Mouse (Mus musculus) intestine, postnatal 0 days (tissue): ENCODE results near the gene Nrxn3. TPM values are rescaled to one million over a fixed set of nuclear protein-coding genes. Genes with fewer than 3 reads are reported as not detected.

Experiments used
- ATAC-seq: fragments of 200-750 bp; cut with Nextera tagmentation; 2 replicates; pipeline ENCODE4 v1.8.0; 2017; ENCODE audit warnings: mild to moderate bottlenecking, moderate TSS enrichment, moderate library complexity
- H3K27ac ChIP-seq: fragments of 300-500 bp; sonication (generic); 2 replicates; pipeline ENCODE4 v1.5.1; 2014; ENCODE audit warnings: mild to moderate bottlenecking, low read depth, low read length, moderate library complexity
- H3K27me3 ChIP-seq: fragments of 300-500 bp; sonication (generic); replicated peaks from 2 replicates; pipeline ENCODE4 v1.6.1; 2014; ENCODE audit warnings: low read length, mixed read lengths; ENCODE audit not compliant: control insufficient read depth, insufficient read depth
- H3K36me3 ChIP-seq: fragments of 300-500 bp; sonication (generic); 2 replicates; pipeline ENCODE4 v1.6.1; 2014; ENCODE audit warnings: mild to moderate bottlenecking, moderate library complexity; ENCODE audit not compliant: control insufficient read depth, insufficient read depth
- H3K4me1 ChIP-seq: fragments of 300-500 bp; sonication (generic); replicated peaks from 2 replicates; pipeline ENCODE4 v1.6.1; 2014; ENCODE audit warnings: antibody characterized with exemption, low read length, mixed read lengths; ENCODE audit not compliant: control insufficient read depth, insufficient read depth
- H3K4me2 ChIP-seq: fragments of 300-500 bp; sonication (generic); replicated peaks from 2 replicates; pipeline ENCODE4 v1.6.1; 2014; ENCODE audit warnings: low read depth, mild to moderate bottlenecking, moderate library complexity
- H3K4me3 ChIP-seq: fragments of 300-500 bp; sonication (generic); 2 replicates; pipeline ENCODE4 v1.5.1; 2014; ENCODE audit warnings: low read depth, low read length
- H3K9ac ChIP-seq: fragments of 300-500 bp; sonication (generic); 2 replicates; pipeline ENCODE4 v1.6.1; 2014; ENCODE audit warnings: mild to moderate bottlenecking, low read depth, low read length
- H3K9me3 ChIP-seq: fragments of 300-500 bp; sonication (generic); 2 replicates; pipeline ENCODE4 v1.6.1; 2016; ENCODE audit warnings: mixed run types; ENCODE audit not compliant: control insufficient read depth
- CTCF ChIP-seq: sonication (generic); IDR thresholded peaks from 2 replicates; pipeline ENCODE4 v1.5.1; 2016; ENCODE audit warnings: low read depth, mild to moderate bottlenecking, control low read depth, antibody characterized with exemption, moderate library complexity
- WGBS: fragments of 180-500 bp; shearing (Covaris S2); extraction: QIAGEN DNeasy Blood & Tissue Kit; methylation state at CpG from one replicate; pipeline ENCODE4 v1.1.7; 2014; 5-methylcytosine and 5-hydroxymethylcytosine counted together
- polyA plus RNA-seq: library from polyadenylated mRNA; unstranded; fragments of >200 nt; fragmentation: Nextera tagmentation; extraction: Ambion mirVana; gene quantifications from 2 replicates; pipeline ENCODE4 v1.2.1, GENCODE M21; 2015

Nrxn3 gene
- polyA plus RNA-seq, 1 experiment from 2014 or later, result 0.47 TPM

DNA sequence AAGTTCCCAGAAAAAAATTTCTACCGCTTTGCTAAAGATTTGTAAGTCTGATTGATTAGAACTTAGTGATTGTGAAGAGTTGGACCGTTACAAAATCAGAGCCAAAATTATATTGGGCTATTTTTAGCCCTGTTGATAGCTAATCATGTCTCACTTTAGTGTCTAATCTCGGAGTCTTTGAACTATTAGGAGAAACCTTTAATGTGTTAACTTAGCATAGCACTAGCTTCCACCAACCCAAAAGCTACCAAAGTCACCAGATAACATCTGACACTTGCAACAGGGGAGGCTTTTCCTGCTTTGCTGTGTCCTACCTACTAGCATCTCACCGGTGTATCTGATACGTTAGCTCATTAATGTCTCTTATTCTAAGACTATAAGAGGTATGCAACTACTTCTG lies 1333.6 kb downstream of the Nrxn3 start:
- Histone ChIP-seq H3K27me3 (no peaks in the 10 kb centered on the region), H3K4me3 (no peak overlapping the region), H3K27ac (no peak overlapping the region), H3K9me3 (no peaks in the 10 kb centered on the region), H3K4me1 (no peaks in the 10 kb centered on the region), H3K9ac (no peak overlapping the region), H3K36me3 (no peaks in the 10 kb centered on the region), H3K4me2 (no peak overlapping the region)
- ATAC-seq, result no peak
- WGBS, result 85% methylated on average over 5 of the region's 5 CpGs
- TF ChIP-seq CTCF, result no peak

DNA sequence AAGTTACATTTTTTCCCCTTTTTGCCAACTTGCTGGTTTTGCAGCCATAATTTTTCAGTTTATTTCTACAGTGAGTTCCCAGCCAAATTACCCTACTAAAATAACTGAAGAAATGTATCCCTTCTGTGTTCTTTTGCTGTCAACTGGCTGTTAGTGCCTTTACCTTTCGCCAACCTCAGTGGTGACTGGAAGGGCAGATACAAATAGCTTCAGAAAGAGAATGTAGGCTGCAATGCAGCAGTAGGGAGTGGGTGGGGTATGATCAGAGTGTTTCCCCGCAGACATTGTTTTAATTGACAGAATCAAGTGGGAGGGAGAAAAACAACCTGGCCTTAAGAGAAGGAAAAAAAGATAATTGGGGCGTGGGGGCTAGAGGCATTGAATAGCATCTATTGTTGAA lies 1337.1 kb downstream of the Nrxn3 start:
- Histone ChIP-seq H3K4me1 (no peaks in the 10 kb centered on the region), H3K36me3 (no peaks in the 10 kb centered on the region), H3K4me2 (no peak overlapping the region), H3K9me3 (no peaks in the 10 kb centered on the region), H3K4me3 (no peak overlapping the region), H3K27ac (no peak overlapping the region), H3K27me3 (no peaks in the 10 kb centered on the region), H3K9ac (no peak overlapping the region)
- 82% methylated on average over 3 of the region's 3 CpGs for WGBS
- no peak for TF ChIP-seq CTCF
- no peak for ATAC-seq

DNA sequence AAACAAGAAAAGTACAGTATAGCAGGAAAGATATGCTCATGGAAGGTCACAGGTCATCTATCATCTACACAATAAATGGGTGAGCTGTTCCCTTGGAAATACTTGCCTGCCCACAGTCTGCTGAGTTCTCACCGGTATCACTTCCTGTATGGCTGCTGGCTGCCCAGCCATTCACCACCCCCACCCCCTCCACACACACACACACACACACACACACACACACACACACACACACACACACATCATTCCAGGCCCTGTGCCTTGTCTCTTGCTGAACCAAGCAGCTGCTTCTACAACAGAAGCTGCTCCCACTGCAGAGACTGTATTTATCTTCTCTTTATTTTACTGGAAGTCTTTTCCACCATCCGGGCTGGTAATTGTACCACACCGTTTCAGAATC lies 1338.6 kb downstream of the Nrxn3 start:
- Histone ChIP-seq H3K9ac (no peak overlapping the region), H3K9me3 (no peaks in the 10 kb centered on the region), H3K4me2 (no peak overlapping the region), H3K27me3 (no peaks in the 10 kb centered on the region), H3K27ac (no peak overlapping the region), H3K4me3 (no peak overlapping the region), H3K36me3 (no peaks in the 10 kb centered on the region), H3K4me1 (no peaks in the 10 kb centered on the region)
- no peak for TF ChIP-seq CTCF
- no peak for ATAC-seq
- WGBS, result 18% methylated on average over 3 of the region's 3 CpGs

DNA sequence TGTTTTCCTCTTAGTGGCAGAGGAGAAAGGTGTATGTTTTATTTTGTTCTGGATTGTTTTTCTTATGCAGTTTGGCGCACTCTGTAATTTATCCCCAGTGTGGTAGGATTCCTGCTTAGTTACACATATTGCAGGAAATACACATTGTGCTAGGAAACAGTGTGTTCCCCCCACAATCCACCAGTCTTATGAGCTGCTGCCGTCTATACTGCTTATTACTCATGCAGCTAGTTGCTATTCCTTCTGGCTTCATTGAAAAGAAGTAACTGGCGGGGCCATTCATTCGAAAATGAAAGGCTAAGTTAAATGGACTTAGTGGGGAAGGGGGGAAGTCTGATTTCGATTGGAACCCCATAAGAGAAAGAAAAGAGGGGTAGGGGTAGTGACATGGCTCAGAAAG lies 1339.5 kb downstream of the Nrxn3 start:
- Histone ChIP-seq H3K27ac (no peak overlapping the region), H3K36me3 (no peaks in the 10 kb centered on the region), H3K9me3 (no peaks in the 10 kb centered on the region), H3K27me3 (no peaks in the 10 kb centered on the region), H3K4me3 (no peak overlapping the region), H3K4me2 (no peak overlapping the region), H3K9ac (no peak overlapping the region), H3K4me1 (no peaks in the 10 kb centered on the region)
- no peak for TF ChIP-seq CTCF
- no peak for ATAC-seq
- WGBS, result 74% methylated on average over 5 of the region's 5 CpGs

DNA sequence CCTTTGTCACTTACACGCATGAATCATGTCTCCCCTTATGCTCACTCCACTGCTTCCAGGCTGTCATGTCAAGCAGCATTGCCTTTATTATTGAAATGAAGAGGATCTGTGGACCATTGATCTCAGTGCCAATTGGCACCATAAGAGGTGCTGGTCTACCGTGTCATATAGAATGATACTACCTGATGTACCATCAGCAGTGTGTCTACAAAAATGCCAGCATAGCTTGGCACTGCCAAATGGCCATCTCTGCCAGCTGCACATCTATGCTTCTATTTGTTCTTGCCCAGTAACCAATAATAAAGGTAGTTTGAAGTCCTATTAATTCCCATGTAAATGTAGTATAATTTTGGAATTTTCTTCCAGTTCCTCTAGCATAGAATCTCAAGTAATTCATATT lies 1340.8 kb downstream of the Nrxn3 start:
- TF ChIP-seq CTCF, result no peak
- Histone ChIP-seq H3K9me3 (no peaks in the 10 kb centered on the region), H3K27me3 (no peaks in the 10 kb centered on the region), H3K4me3 (no peak overlapping the region), H3K36me3 (no peaks in the 10 kb centered on the region), H3K27ac (no peak overlapping the region), H3K9ac (no peak overlapping the region), H3K4me1 (no peaks in the 10 kb centered on the region), H3K4me2 (no peak overlapping the region)
- 86% methylated on average over 2 of the region's 2 CpGs for WGBS
- ATAC-seq, result no peak

DNA sequence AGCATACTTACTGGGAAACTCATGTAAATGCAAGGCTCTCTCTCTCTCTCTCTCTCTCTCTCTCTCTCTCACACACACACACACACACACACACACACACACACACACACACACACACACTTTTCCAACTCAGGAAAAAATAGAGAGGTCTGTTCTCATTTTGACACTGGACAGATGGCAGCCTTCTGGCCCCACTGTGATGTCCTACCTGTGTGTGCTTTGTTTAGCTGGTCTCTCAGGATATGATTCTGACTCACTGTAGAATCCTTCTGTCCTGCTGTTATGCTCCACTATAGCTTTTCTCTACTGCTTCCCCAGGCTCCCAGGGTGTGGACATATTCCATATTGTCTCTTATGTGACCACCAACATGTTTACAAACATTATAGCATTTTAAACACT lies 1363.2 kb downstream of the Nrxn3 start:
- Histone ChIP-seq H3K9ac (no peak overlapping the region), H3K27me3 (no peaks in the 10 kb centered on the region), H3K4me2 (no peak overlapping the region), H3K4me3 (no peak overlapping the region), H3K36me3 (no peaks in the 10 kb centered on the region), H3K4me1 (no peaks in the 10 kb centered on the region), H3K27ac (no peak overlapping the region), H3K9me3 (no peaks in the 10 kb centered on the region)
- ATAC-seq, result no peak
- no peak for TF ChIP-seq CTCF

DNA sequence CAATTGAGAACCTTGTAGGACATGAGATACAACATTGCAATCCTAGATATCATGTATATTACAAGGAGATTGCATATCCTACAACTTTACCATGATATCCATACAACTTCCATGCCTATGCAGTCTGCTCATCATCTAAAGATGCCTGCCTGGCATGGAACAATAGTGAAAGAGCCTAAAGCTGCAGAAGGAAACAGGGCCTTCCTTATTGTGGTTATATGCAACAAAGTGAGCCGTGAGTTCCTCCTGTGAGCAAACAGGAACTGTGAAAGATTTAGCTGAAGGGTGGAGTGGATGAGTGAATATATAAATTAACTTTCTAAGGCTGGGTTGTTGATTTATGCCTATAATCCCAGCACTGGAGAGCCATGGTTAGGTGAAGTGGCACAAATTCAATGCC lies 1373.1 kb downstream of the Nrxn3 start:
- Histone ChIP-seq H3K36me3 (no peaks in the 10 kb centered on the region), H3K9me3 (no peaks in the 10 kb centered on the region), H3K4me3 (no peak overlapping the region), H3K9ac (no peak overlapping the region), H3K4me1 (no peaks in the 10 kb centered on the region), H3K27ac (no peak overlapping the region), H3K27me3 (no peaks in the 10 kb centered on the region), H3K4me2 (no peak overlapping the region)
- no peak for TF ChIP-seq CTCF
- WGBS, result 38% methylated on average over 1 of the region's 1 CpGs
- no peak for ATAC-seq
